Mouse (Mus musculus) embryo, embryonic 10.5 days (tissue): ENCODE data around the gene Il22ra2.

Experiments used
- DNase-seq: peaks from one replicate; pipeline ENCODE4 v3.0.0-alpha.2; 2015; ENCODE audit warnings: low spot score

The Il22ra2 gene

DNA sequence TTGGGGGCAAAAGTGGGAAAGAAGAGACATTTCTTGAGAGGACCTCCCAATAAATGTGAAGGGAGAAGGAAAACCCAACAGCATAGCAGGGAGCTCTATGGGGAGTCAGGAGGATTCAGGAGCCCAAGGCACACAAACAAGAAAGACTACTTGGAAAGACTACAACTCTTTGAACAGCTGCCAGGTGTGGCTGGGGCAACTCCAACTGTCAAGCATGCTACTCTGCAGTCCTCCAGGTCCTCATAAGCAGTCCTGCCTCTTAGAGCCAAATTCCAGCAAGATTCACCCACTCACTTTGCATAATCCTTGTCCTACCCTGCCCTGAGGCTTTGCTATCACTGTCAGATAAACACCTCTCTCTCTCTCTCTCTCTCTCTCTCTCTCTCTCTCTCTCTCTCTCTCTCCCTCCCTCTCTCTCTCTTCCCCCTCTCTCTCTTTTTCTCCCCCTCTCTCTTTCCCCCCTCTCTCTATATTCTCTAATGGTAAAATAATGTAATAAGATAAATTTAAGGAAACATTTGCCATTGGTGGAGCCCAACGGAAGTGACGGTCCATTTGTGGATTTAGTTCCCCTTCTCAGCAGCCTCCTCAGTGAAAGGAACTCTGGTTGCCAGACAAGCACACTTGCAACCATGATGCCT, at the start of gene Il22ra2:
Gene Il22ra2, plus strand, starts transcription at position 591 of the 641 bp plus-strand sequence.
- DNase-seq, result no peak

DNA sequence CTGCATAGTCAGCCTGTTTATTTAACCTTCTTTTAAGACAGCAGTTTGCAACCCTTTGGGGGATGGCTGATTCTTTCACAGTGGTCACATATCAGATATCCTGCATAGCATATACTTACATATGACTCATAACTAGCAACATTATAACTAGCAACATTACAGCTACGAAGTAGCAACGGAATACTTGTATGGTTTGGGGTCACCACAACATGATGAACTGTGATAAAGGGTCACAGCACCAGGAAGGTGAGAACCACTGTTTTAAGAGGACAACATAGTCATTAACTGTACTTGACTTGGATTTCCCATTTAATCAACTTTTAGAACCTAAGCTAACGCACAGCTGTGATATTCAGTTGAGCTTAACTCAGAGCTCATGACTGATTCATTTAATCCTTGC, 44.2 kb upstream of the Il22ra2 start:
- DNase-seq, result no peak

DNA sequence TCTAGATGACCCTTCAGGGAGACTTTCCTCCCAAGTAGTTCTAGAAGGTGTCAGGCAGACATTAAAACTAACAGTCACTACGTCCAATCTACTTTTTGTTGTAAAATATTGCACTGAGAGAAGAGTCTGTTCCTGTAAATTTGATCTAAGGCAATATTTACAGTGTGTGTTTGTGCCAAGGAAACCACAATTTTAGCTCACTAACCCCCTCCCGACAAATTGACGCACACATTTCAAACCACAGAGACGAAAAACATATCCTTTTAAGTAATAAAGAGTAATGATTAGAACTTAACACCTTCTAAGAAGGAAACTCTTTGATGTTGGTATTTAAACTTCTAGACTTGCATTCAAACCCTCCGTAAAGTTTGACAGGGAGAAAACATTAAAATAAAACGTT, 43.8 kb upstream of the Il22ra2 start:
- no peak for DNase-seq

DNA sequence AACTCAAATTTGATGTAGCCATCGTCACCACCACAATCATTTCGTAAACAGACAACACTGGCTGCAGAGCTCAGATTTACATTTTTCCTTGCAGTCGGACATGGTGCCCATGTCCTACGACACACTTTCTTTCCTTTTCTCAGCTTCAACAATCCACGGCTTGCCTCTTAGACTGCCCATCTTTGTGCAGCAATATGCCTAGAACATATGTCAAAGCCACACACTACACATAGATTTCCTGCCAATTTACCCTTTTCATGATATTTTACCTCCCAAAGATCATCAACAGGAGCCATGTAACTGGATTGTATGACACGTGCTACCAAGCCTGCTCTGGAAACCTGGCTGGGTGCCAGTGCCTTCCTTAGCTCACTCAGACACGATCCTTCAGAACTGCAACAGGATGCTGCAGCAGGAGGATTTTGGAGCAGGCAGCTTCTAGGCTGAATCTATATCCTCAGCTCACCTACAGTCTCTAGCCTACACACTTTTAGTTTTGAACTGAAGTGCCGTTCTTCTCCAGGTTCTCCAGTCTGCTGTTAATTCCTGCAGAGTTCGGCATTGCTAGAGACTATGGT, 43.3 kb upstream of the Il22ra2 start:
- DNase-seq, result no peak

DNA sequence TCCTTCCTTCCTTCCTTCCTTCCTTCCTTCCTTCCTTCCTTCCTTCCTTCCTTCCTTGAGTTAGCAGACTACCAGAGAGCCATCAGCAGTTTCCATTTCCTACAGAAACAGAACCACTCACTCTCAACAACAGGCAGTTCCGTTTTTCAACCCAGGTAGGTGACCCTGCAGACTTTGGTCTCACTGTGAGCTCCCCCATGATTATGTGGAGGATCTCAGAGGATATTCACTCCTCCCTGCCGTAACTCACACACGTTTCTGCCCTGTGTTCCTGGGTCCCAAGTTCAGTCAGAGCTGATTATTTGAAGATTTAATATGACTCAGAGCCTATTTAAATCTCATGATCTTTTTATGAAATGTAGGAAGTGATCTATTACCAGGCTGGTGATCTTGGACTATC, 41.1 kb upstream of the Il22ra2 start:
- DNase-seq, result no peak

DNA sequence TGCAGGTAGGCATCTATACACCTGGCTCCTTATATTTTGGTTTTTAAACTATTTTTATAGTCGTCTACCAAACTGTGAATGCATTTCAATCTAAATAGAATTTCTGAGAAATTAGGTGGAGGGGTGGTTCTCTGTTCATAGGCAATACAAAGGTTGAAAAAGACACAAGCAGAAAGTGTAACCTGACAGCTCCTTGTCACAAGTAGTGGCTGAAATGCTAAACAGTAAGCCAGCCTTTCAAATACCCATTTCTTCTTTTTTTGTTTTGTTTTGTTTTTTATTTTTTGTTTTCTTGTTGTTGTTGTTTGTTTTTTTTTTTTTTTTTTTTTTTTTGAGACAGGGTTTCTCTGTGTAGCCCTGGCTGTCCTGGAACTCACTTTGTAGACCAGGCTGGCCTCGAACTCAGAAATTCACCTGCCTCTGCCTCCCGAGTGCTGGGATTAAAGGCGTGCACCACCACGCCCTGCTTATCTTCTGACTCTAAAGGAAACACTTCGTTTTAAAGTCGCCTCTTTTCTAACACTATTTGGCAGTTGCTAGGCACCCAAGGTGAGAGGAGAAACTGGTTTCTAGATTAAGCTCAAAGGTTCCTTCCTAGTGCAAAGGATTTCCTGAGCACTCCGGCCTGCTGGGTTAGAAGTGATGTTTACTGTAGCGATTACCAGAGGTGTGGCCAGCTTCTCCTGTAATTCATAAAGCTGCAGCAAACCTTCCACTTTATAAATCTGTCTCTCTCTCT, 39.8 kb upstream of the Il22ra2 start:
- DNase-seq, result no peak

DNA sequence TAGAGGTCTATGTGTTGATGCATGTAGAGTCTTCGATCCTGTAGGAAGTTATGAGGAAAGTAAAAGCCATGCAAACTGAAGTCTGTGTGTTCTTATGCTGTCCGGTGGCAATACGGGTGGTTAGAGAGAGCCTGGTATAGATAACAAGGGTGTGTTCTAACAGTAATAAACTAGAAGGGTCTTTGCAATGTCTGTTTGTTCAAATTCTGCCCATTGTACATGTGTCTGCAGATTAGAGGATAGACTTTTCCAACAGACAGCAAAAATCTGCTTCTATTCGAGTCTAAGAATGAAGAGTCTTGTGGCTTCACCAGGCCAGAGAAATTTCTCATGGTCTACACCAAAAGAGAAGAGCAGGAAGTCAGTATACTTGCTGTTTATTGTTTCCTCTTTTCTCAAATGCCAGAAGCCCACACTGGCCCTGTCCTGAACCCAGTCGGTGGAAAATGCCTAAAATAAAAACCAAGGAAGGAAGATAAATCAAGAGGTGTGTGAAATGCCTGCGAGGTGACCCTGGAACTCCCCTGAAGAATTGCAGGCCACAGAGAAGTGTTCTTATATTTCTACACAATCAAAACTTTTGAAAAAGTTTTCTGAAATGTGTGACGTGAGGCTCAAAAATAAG, 38.9 kb upstream of the Il22ra2 start:
- no peak for DNase-seq

DNA sequence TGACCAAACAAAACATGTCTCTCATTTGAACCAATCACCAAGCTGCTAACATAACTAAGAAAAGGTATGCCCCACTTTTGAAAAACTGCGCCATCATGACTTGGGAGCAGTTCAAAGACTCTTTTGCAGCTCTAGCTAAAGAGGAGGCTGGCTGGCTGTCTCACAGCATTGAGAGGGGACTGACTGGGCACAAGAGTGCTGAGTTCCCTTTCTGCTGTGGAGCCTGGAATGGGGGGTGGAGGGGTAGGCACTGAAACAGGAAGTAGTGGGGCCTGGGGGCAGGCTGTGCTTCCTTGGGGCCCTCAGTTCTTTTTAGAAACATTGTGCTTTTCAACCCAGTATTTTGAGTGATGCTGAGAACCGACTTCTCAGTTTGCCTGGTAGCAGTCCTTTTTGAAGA, 37.7 kb upstream of the Il22ra2 start:
- no peak for DNase-seq

DNA sequence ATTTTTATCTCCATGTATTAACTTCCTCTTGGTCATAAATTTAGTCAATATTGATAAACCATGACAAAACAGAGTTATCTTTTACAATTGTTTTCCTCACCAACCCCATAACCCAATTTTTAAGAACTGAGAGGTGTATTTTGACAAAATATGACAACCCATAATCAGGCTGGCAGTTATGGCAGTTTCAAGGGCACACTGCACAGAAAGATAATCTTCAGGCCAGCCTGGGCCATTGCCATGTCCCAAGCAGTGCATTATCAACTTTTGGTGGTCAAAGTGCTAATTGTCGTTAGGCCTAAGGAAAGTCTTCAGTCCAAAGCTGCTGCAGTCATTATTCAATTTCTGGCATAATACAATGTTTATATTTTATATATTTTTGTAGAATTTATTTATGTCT, 37.0 kb upstream of the Il22ra2 start:
- DNase-seq, result no peak

DNA sequence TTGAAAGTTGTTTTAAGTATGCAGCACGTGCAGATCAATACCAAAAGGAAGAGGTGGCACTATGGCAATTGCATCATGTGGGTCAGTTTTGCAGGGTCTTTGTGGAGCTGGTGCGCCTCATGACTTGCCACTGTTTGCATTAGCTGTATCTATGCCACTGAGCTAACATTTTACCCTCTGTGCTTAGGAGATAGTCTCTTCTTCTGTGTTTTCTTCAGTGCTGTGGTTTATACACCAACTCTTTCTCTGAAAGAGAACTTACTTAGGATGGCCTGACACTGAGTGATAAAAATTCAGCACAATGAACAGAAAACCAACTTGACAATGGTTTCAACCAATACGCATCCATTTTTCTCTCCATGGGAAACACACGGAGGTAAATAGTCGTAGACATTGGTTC, 35.9 kb upstream of the Il22ra2 start:
- DNase-seq, result no peak

DNA sequence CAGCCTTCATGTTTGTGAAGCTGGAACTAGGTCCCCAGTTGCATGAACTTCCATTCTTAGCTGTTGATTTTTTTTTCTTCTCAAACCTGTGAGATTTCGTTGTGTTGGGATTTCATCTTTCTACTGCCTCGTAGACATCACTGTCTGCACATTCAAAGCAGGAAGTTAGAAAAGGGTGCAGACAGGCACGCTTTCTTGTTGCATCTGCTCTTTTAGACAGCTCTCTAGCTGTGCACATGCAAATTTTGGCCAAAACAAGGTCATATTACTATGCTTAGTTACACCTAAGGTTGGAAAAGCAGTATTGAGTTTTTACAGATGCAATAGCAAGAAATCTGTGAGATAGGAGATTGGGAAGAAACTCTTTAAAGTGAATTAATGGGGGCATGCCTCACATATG, 34.5 kb upstream of the Il22ra2 start:
- DNase-seq, result no peak

DNA sequence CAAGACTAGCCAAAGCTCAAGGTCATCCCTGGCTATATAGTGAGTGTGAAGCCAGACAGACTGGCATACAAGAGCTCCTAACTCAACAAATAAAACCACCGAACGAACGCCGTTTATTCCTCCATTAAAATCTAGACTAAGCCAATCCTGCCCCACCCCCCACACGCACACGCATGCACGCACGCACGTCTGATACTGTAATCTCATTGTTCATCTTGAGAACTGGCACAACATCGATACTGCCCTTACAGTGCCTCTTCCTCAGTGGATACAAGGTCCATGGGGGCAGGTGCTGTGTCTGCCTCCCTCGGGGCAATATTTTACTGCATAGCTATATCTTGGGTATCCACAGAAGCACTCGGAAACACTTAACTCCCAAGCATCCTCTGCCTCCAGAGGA, 32.2 kb upstream of the Il22ra2 start:
- DNase-seq, result no peak

DNA sequence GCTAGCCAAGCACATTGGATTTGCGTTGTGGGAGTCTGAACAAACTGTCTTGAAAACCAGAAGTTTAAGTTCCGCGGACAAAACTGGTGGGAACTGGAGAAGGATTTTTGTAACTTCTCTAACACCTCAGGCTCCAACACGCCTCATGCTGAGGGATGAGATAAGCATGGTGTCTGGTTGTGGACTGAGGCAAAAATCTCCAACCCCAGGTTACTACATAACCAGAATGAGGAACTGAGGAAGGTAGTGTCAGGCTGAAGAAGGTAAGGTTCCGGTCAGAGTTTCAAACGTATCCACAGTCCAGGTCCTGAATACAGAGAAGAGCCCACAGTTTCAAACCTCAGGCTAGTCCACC, 30.5 kb upstream of the Il22ra2 start:
- DNase-seq, result no peak

DNA sequence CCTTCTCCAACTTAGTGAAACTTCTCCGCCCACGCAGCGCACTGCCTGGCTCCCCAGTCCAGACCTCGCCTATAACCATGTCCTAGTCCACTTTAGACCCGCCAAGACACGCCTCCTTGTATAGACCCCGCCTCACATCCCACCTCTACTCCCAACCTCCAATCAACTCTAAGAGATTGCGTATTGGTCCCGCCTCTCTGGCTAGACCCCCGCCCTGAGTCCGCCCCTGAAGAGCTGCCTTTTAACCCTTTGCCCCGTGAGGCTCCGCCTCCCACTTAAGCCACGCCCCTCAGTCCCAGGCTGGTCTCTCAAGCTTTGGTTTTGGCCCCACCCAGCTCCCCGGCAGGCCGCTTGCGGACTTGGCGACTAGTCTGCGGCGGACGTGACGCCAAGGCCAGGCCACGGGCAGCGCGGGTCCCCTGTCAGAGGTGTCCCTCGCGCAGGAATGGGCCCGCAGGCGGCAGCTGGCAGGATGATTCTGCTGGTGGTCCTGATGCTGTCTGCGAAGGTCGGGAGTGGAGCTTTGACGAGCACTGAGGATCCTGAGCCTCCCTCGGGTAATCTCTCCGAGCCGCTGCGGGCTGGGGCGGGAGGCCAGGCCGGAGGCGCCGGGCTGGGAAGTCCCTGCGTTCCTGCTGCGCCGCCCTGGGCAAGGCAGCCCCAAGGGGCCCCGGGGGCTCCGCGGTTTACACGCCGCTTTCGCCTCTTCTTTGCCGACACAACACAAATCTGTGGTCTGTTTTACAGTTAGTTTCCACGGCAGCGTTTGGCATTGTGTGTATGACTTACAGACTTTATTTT, 30.0 kb upstream of the Il22ra2 start, which contains the start of gene Ifngr1:
Gene Ifngr1, plus strand, starts transcription at position 309 of the 801 bp plus-strand sequence.
- peak; percentile 99 for DNase-seq

DNA sequence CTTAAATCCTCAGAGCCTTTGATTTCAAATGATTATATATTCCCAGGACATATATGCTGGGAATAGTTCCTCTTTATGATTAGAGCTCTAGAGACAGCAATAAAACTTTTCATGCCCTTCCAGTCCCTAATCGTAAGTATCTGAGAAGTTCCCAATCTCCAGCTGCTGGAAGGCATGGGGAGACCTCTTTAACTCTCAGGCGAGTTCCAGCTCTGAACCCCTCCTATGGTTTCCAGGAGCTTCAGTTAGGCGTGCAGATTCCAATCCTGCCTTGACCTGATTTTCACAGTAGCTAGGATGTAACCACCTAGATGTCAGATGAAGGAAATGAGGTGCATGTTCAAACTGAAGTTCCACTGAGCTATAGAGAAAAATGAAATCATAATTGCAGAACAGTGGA, 29.2 kb upstream of the Il22ra2 start:
- no peak for DNase-seq

DNA sequence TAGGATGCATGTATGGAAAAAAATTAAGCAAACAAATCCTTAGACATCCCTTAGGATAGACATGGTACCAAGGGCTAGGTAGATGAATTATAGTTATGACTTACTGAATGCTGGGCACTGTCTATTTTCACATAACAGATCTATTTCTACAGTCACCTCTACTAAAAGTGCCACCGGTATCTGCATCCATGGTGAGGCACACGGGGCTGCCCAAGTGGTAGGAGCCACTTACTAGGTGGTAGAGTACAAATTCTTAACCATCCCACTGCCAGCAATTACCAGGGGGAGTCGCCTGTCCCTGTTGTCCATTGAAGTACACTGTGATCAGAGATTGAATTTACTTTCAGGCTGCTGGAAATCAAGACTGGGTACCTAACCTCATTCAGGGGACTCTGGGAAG, 28.5 kb upstream of the Il22ra2 start:
- no peak for DNase-seq

DNA sequence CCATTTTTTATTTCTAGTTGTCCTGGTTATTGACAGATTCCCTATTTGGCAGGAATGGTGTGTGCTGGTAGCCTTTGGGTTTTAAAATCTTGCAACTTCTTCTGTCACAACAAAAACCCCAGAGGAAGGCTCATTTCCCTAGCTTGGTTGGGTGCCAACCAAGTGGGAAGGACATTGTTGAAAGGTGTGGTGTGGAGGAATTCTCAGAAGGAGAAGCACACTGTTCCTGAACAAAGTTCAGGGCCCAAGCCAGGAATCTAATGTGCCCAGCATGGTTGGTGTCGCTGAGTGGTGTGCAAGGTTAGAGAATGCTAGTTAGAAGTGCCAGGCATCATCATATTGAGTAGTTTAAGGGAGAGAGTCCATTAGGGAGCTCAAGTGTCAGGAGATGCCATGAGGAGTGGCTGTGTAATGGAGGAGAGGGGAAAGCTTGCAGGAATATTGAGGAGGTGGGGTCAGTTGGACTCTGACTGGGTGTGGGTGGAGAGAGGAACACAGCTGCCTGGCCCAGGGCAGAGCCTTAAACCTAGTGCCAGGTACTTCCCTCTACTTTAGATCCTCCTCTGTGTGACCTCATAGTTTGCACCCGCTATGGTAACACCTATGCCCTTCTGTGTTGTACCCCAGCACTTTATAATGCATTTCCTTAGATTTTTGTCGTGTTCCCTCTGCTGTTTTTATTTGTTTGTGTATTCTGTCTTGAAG, 27.4 kb upstream of the Il22ra2 start:
- DNase-seq, result no peak

DNA sequence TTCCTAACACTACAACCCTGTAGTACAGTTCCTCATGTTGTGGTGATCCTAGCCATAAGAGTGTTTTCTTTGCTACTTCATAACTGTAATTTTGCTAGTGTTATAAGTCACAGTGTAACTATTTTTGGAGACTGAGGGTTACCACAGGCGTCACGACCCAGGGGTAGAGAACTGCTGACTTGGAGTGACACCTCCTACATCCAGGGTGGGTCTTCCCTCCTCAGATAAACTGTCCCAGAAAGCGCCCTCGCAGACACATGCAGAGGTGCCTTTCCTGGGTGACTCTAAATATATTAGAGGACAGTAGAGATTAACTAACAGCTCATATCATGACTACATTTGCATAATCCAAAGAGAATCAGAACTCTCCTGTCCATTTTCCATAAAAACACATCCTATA, 24.9 kb upstream of the Il22ra2 start:
- no peak for DNase-seq

DNA sequence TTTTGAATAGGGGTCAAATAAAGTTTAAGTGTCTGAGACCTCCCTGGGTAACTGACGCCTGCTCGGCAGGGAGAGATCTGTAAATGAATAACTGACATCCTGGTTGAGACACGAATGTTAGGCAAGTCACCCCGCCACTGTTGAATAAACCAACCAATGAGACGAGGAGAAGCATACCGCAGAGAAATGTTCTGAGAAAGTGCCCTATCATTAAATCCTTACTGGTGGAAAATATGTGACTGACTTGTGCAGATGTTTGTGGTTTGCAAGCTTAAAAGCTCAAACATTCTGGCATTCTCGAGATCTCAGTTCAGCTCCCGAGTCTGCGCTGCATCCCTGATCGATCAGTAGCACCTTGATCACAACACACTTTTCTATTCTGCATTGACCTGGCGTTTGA, 23.7 kb upstream of the Il22ra2 start:
- no peak for DNase-seq

DNA sequence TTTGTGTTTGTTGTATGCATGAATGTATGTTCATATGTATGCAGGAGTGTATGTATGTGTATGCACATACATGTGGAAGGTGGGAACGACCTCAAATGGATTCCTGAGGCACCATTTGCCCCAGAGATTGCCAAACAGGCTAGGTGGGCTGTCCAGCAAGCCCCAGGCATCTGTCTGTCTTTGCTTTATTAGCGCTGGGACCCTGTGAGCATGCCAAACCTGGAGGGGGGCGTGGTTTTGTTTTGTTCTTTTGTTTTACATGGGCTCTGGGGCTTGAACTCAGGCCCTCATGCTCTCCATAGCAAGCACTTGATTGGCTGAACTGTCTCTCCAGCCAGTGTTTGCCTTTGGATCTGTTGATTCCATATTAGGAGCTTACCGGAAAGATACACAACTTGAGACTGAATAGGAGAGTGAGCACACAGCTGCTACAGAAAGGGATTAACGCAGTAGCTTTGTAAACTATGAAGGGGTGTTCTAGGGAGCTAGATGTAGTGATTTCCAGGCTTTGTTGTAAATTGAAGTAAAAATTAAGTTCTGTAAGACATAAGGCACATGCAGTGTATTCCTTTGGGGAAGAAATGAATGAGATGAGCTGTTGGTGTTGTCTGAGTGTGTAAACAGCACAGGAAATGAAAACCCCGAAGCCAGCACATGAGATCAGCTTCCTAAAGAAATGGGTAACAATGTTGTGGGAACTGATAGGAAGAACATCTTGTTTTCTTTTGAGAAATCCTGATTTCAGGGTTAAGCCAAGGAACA, 22.3 kb upstream of the Il22ra2 start:
- DNase-seq, result no peak

DNA sequence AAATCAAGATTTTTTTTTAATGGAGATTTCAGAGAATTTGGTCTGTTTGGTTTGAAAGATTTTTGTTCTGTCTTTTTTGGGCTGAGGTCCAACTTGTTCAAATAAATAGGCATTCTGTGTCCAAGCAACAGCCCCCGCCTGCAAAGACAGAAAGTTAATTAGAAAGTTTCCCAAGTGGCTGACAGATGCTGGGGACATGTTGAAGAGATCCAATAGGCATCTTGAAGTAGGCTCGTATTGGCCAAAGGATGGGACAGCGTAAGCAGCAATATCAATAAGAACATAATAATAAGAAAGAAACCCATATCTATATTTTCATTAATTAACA, 21.7 kb upstream of the Il22ra2 start:
- DNase-seq, result no peak
